Mouse (Mus musculus): ENCODE measurements around the gene Nmrk1. TPM values are rescaled to one million over a fixed set of nuclear protein-coding genes. Genes with fewer than 3 reads are reported as not detected.
A peak's percentile ranks its signal among the peaks of the same experiment; 100 is the strongest.

Nmrk1 gene
- polyA plus RNA-seq, 1 experiment from 2014 or later, result 5.6 TPM

GRCm38 (mm10) chr19:18600611-18601010, 31.1 kb upstream of the Nmrk1 start:
- Histone ChIP-seq H3K9me3 (replicated peaks; ENCODE audit: control insufficient read depth, low read length) (no peaks in the 10 kb centered on the region), H3K36me3 (ENCODE audit: control insufficient read depth, insufficient read depth) (peaks cover 5% of the 10 kb centered on the region; the same call in 1 of the 2 replicates), H3K4me3 (ENCODE audit: low read depth, low read length) (no peak overlapping the region), H3K4me1 (ENCODE audit: control insufficient read depth, low read depth, low read length) (no peaks in the 10 kb centered on the region), H3K27me3 (ENCODE audit: control insufficient read depth, insufficient read depth, low read depth, low read length) (no peaks in the 10 kb centered on the region), H3K9ac (ENCODE audit: low read depth, low read length) (no peak overlapping the region), H3K4me2 (ENCODE audit: low read depth, low read length) (no peak overlapping the region), H3K27ac (ENCODE audit: low read length) (no peak overlapping the region)
- WGBS (ENCODE audit: insufficient replicate concordance), result 76% methylated on average over 9 of the region's 9 CpGs
- ATAC-seq (ENCODE audit: low read depth), result no peak

GRCm38 (mm10) chr19:18603011-18603410, 28.7 kb upstream of the Nmrk1 start:
- no peaks in the 10 kb centered on the region for H3K4me1 ChIP-seq (ENCODE audit: control insufficient read depth, low read depth, low read length)
- no peaks in the 10 kb centered on the region for H3K9me3 ChIP-seq (replicated peaks; ENCODE audit: control insufficient read depth, low read length)
- WGBS (ENCODE audit: insufficient replicate concordance), result 63% methylated on average over 6 of the region's 6 CpGs
- H3K4me3 ChIP-seq (ENCODE audit: low read depth, low read length), result no peak overlapping the region
- H3K27me3 ChIP-seq (ENCODE audit: control insufficient read depth, insufficient read depth, low read depth, low read length), result no peaks in the 10 kb centered on the region
- H3K9ac ChIP-seq (ENCODE audit: low read depth, low read length), result no peak overlapping the region
- peaks cover 5% of the 10 kb centered on the region; the same call in 1 of the 2 replicates for H3K36me3 ChIP-seq (ENCODE audit: control insufficient read depth, insufficient read depth)
- ATAC-seq (ENCODE audit: low read depth), result peak; percentile 53
- H3K27ac ChIP-seq (ENCODE audit: low read length), result no peak overlapping the region
- no peak overlapping the region for H3K4me2 ChIP-seq (ENCODE audit: low read depth, low read length)

GRCm38 (mm10) chr19:18607907-18608306, 23.8 kb upstream of the Nmrk1 start:
- 37% methylated on average over 7 of the region's 7 CpGs for WGBS (ENCODE audit: insufficient replicate concordance)
- no peaks in the 10 kb centered on the region for H3K9me3 ChIP-seq (replicated peaks; ENCODE audit: control insufficient read depth, low read length)
- ATAC-seq (ENCODE audit: low read depth), result no peak

DNA sequence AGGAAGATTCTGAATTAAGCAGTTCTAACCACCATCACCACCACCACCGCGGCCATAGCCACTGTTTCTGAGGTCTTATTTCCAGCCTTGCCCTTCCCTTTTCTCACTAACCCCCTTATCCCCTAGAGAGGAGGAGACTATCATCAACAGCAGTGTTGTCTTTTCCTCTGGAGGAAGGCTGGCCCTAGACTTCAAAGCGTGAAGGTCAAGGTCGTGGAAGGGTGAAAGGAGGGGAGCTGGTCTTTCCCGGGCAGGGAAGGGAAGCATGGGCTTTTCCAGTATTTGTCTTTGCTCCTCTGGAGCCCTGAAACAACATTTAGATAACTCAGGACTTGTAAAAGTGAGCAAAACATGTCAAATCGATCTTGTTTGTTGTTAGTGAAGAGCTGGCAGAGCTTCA, 22.8 kb upstream of the Nmrk1 start:
- no peak overlapping the region for H3K4me2 ChIP-seq (ENCODE audit: low read depth, low read length)
- WGBS (ENCODE audit: insufficient replicate concordance), result 47% methylated on average over 6 of the region's 6 CpGs
- 0 out of 2 replicates have a peak, but pooled peaks have one; percentile 27 for ATAC-seq (ENCODE audit: low read depth)
- no peaks in the 10 kb centered on the region; the same call in 1 of the 2 replicates for H3K4me1 ChIP-seq (ENCODE audit: control insufficient read depth, low read depth, low read length)
- H3K27me3 ChIP-seq (ENCODE audit: control insufficient read depth, insufficient read depth, low read depth, low read length), result no peaks in the 10 kb centered on the region
- no peaks in the 10 kb centered on the region for H3K36me3 ChIP-seq (ENCODE audit: control insufficient read depth, insufficient read depth)
- no peaks in the 10 kb centered on the region for H3K9me3 ChIP-seq (replicated peaks; ENCODE audit: control insufficient read depth, low read length)
- no peak overlapping the region for H3K27ac ChIP-seq (ENCODE audit: low read length)
- no peak overlapping the region for H3K9ac ChIP-seq (ENCODE audit: low read depth, low read length)
- no peak overlapping the region for H3K4me3 ChIP-seq (ENCODE audit: low read depth, low read length)

More at GRCm38 (mm10) chr19:18607907-18608306, 23.8 kb upstream of the Nmrk1 start:
- Histone ChIP-seq H3K27me3 (ENCODE audit: control insufficient read depth, insufficient read depth, low read depth, low read length) (no peaks in the 10 kb centered on the region), H3K27ac (ENCODE audit: low read length) (no peak overlapping the region), H3K4me3 (ENCODE audit: low read depth, low read length) (no peak overlapping the region), H3K4me2 (ENCODE audit: low read depth, low read length) (no peak overlapping the region), H3K36me3 (ENCODE audit: control insufficient read depth, insufficient read depth) (no peaks in the 10 kb centered on the region), H3K9ac (ENCODE audit: low read depth, low read length) (no peak overlapping the region), H3K4me1 (ENCODE audit: control insufficient read depth, low read depth, low read length) (no peaks in the 10 kb centered on the region; the same call in 1 of the 2 replicates)

DNA sequence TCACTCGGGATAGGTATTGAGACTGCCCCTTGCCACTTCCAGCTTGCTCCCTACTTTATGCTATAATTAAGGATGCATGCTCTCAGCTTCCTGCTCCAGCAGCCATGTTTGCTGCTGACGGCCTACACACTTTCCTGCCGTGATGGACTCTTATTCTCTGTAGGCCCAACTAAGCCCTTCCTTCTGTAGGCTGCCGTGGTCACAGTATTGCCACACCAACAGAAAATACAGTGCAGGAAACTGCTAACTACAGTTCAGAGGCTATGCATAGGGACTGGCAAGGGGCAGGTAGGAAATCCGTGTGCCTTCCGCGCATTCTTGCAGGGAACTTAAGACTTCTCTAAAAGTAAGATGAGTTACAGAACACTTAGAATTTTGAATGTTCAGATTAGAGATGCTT, 17.4 kb upstream of the Nmrk1 start:
- no peaks in the 10 kb centered on the region for H3K36me3 ChIP-seq (ENCODE audit: control insufficient read depth, insufficient read depth)
- no peaks in the 10 kb centered on the region for H3K27me3 ChIP-seq (ENCODE audit: control insufficient read depth, insufficient read depth, low read depth, low read length)
- H3K4me1 ChIP-seq (ENCODE audit: control insufficient read depth, low read depth, low read length), result peaks cover 6% of the 10 kb centered on the region; the same call in 1 of the 2 replicates
- H3K27ac ChIP-seq (ENCODE audit: low read length), result no peak overlapping the region
- no peak overlapping the region for H3K9ac ChIP-seq (ENCODE audit: low read depth, low read length)
- H3K4me3 ChIP-seq (ENCODE audit: low read depth, low read length), result no peak overlapping the region
- ATAC-seq (ENCODE audit: low read depth), result no peak
- WGBS (ENCODE audit: insufficient replicate concordance), result 60% methylated on average over 7 of the region's 7 CpGs
- no peaks in the 10 kb centered on the region for H3K9me3 ChIP-seq (replicated peaks; ENCODE audit: control insufficient read depth, low read length)
- H3K4me2 ChIP-seq (ENCODE audit: low read depth, low read length), result no peak overlapping the region

DNA sequence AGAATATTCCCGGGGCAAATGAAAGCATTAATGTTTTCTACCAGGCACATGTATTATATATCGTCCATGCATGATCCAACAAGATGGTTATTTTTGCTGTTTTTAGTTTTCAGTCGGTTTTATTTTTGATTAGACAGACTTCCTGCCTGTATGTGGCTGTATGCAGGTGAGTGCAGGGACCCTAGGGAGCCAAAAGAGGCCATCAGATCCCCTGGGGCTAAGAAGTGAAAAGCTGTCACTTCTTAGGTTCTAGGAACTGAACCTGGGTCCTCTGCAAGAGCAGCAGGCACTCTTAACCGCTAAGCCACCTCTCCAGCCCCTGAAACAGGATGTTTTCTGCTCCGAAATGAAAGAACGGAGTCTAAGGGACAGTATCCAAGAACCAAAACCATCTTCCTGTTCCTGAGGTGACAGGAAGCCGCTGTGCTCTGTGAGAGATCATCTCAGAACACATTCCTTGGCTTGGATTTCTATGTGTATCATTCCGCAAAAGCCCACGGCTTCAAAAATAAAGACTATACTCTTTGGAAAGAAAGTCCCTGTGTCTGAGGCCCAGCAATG, 16.0 kb upstream of the Nmrk1 start:
- Histone ChIP-seq H3K36me3 (ENCODE audit: control insufficient read depth, insufficient read depth) (no peaks in the 10 kb centered on the region), H3K4me1 (ENCODE audit: control insufficient read depth, low read depth, low read length) (peaks cover 10% of the 10 kb centered on the region; the same call in 1 of the 2 replicates), H3K27ac (ENCODE audit: low read length) (no peak overlapping the region), H3K4me3 (ENCODE audit: low read depth, low read length) (no peak overlapping the region), H3K27me3 (ENCODE audit: control insufficient read depth, insufficient read depth, low read depth, low read length) (no peaks in the 10 kb centered on the region), H3K9me3 (replicated peaks; ENCODE audit: control insufficient read depth, low read length) (no peaks in the 10 kb centered on the region), H3K4me2 (ENCODE audit: low read depth, low read length) (no peak overlapping the region), H3K9ac (ENCODE audit: low read depth, low read length) (no peak overlapping the region)
- ATAC-seq (ENCODE audit: low read depth), result no peak
- WGBS (ENCODE audit: insufficient replicate concordance), result 44% methylated on average over 9 of the region's 9 CpGs

GRCm38 (mm10) chr19:18617504-18617903, 14.2 kb upstream of the Nmrk1 start:
- Histone ChIP-seq H3K4me2 (ENCODE audit: low read depth, low read length) (no peak overlapping the region), H3K36me3 (ENCODE audit: control insufficient read depth, insufficient read depth) (no peaks in the 10 kb centered on the region), H3K4me3 (ENCODE audit: low read depth, low read length) (no peak overlapping the region), H3K27me3 (ENCODE audit: control insufficient read depth, insufficient read depth, low read depth, low read length) (no peaks in the 10 kb centered on the region), H3K9me3 (replicated peaks; ENCODE audit: control insufficient read depth, low read length) (no peaks in the 10 kb centered on the region), H3K4me1 (ENCODE audit: control insufficient read depth, low read depth, low read length) (peaks cover 10% of the 10 kb centered on the region; the same call in 1 of the 2 replicates), H3K27ac (ENCODE audit: low read length) (no peak overlapping the region), H3K9ac (ENCODE audit: low read depth, low read length) (no peak overlapping the region)
- WGBS (ENCODE audit: insufficient replicate concordance), result 74% methylated on average over 1 of the region's 1 CpGs
- no peak for ATAC-seq (ENCODE audit: low read depth)

DNA sequence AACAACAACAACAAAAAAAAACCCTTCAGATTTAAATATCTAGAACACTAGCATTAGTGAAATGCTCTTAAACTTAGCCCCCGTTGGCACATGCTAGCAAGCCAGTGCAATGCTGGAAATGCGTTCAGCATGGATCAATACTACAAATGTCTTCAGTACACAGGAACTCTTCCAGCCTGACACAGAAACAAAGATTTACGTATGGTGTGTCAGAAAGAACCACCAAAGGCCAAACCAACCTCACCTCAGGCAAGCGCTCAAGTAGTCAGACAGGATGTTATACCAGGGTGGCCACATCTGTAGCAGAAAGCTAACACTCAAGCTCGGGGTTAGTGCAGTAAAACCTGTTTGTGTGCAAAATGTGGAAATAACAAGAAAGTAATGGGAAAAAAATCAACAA, 12.7 kb upstream of the Nmrk1 start:
- 51% methylated on average over 5 of the region's 5 CpGs for WGBS (ENCODE audit: insufficient replicate concordance)
- H3K9ac ChIP-seq (ENCODE audit: low read depth, low read length), result no peak overlapping the region
- no peak overlapping the region for H3K4me3 ChIP-seq (ENCODE audit: low read depth, low read length)
- H3K4me1 ChIP-seq (ENCODE audit: control insufficient read depth, low read depth, low read length), result peaks cover 10% of the 10 kb centered on the region; the same call in 1 of the 2 replicates
- no peak overlapping the region for H3K4me2 ChIP-seq (ENCODE audit: low read depth, low read length)
- H3K9me3 ChIP-seq (replicated peaks; ENCODE audit: control insufficient read depth, low read length), result no peaks in the 10 kb centered on the region
- H3K36me3 ChIP-seq (ENCODE audit: control insufficient read depth, insufficient read depth), result no peaks in the 10 kb centered on the region
- no peak for ATAC-seq (ENCODE audit: low read depth)
- H3K27me3 ChIP-seq (ENCODE audit: control insufficient read depth, insufficient read depth, low read depth, low read length), result no peaks in the 10 kb centered on the region
- H3K27ac ChIP-seq (ENCODE audit: low read length), result no peak overlapping the region

DNA sequence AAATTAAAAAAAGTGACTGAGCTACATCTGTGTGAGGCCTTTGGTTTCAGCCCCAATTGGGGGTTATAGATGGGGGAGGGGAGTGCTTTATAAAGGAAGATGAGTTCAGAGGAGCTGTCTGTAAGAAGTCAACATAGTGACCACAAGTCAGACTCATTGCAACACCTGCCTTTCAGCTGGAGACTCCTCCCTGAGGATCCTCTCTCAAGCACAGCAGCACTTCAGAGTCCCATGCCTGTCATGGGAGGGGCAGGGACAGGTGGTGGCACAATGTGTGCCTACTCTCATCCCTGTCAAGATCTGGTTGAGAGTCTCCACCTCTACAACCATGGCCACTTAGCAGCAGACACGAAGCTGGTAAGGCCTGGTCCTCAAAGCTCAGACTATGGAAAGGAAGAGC, 12.1 kb upstream of the Nmrk1 start:
- H3K27ac ChIP-seq (ENCODE audit: low read length), result no peak overlapping the region
- WGBS (ENCODE audit: insufficient replicate concordance), result 45% methylated on average over 1 of the region's 1 CpGs
- peaks cover 10% of the 10 kb centered on the region; the same call in 1 of the 2 replicates for H3K4me1 ChIP-seq (ENCODE audit: control insufficient read depth, low read depth, low read length)
- ATAC-seq (ENCODE audit: low read depth), result no peak
- no peaks in the 10 kb centered on the region for H3K36me3 ChIP-seq (ENCODE audit: control insufficient read depth, insufficient read depth)
- H3K4me3 ChIP-seq (ENCODE audit: low read depth, low read length), result no peak overlapping the region
- no peaks in the 10 kb centered on the region for H3K27me3 ChIP-seq (ENCODE audit: control insufficient read depth, insufficient read depth, low read depth, low read length)
- H3K9ac ChIP-seq (ENCODE audit: low read depth, low read length), result no peak overlapping the region
- no peak overlapping the region for H3K4me2 ChIP-seq (ENCODE audit: low read depth, low read length)
- no peaks in the 10 kb centered on the region for H3K9me3 ChIP-seq (replicated peaks; ENCODE audit: control insufficient read depth, low read length)
